Mouse (Mus musculus) thymus, adult 2 months (tissue): ENCODE results near the gene Plpp6. TPM values are rescaled to one million over a fixed set of nuclear protein-coding genes. Genes with fewer than 3 reads are reported as not detected.
"Not testable (repeated sequence)": the region's sequence is repeated elsewhere in the genome, so short reads cannot be mapped to it uniquely, and the experiment has no call there.

ENCODE experiments used
- DNase-seq: peaks from one replicate; pipeline ENCODE4 v3.0.0; 2021
- H3K27ac ChIP-seq: fragments of 200-500 bp; 2 replicates; pipeline ENCODE4 v1.5.1; 2012; ENCODE audit warnings: low read length, control low read depth; ENCODE audit not compliant: control insufficient read depth, insufficient read depth
- H3K27me3 ChIP-seq: fragments of 200-500 bp; 2 replicates; pipeline ENCODE4 v1.6.1; 2012; ENCODE audit warnings: mild to moderate bottlenecking, low read length, moderate library complexity, mixed read lengths; ENCODE audit not compliant: control insufficient read depth, insufficient read depth
- H3K36me3 ChIP-seq: fragments of 200-500 bp; 2 replicates; pipeline ENCODE4 v1.6.1; 2012; ENCODE audit warnings: mild to moderate bottlenecking, low read length, moderate library complexity; ENCODE audit not compliant: control insufficient read depth, insufficient read depth
- H3K4me1 ChIP-seq: fragments of 200-500 bp; replicated peaks from 2 replicates; pipeline ENCODE4 v1.6.1; 2012; ENCODE audit warnings: low read length; ENCODE audit not compliant: control insufficient read depth, insufficient read depth
- H3K4me3 ChIP-seq: fragments of 200-500 bp; 2 replicates; pipeline ENCODE4 v1.5.1; 2012; ENCODE audit warnings: mild to moderate bottlenecking, low read length, control low read depth, moderate library complexity; ENCODE audit not compliant: control insufficient read depth, insufficient read depth
- CTCF ChIP-seq: fragments of 200-500 bp; IDR thresholded peaks from 2 replicates; pipeline ENCODE4 v1.5.1; 2012; ENCODE audit warnings: mild to moderate bottlenecking, control low read depth, low read length, moderate library complexity, borderline replicate concordance; ENCODE audit not compliant: control insufficient read depth, poor library complexity, insufficient read depth; ENCODE audit errors: extremely low read depth
- POLR2A ChIP-seq: fragments of 200-500 bp; IDR thresholded peaks from 2 replicates; pipeline ENCODE4 v1.6.1; 2012; ENCODE audit warnings: mild to moderate bottlenecking, low read length, control low read depth, moderate library complexity; ENCODE audit not compliant: control insufficient read depth, poor library complexity, insufficient read depth; ENCODE audit errors: extremely low read depth
- WGBS: fragments of 180-500 bp; shearing (Covaris S2); methylation state at CpG from one replicate; pipeline ENCODE4 v1.1.7; 2018; 5-methylcytosine and 5-hydroxymethylcytosine counted together
- polyA plus RNA-seq: library from polyadenylated mRNA; depleted of rRNA; stranded (reverse); fragments of >200 nt; gene quantifications from 2 replicates; pipeline ENCODE4 v1.2.3, GENCODE M21; 2012

Gene Plpp6
- polyA plus RNA-seq, 1 experiment = 12.0 TPM

DNA sequence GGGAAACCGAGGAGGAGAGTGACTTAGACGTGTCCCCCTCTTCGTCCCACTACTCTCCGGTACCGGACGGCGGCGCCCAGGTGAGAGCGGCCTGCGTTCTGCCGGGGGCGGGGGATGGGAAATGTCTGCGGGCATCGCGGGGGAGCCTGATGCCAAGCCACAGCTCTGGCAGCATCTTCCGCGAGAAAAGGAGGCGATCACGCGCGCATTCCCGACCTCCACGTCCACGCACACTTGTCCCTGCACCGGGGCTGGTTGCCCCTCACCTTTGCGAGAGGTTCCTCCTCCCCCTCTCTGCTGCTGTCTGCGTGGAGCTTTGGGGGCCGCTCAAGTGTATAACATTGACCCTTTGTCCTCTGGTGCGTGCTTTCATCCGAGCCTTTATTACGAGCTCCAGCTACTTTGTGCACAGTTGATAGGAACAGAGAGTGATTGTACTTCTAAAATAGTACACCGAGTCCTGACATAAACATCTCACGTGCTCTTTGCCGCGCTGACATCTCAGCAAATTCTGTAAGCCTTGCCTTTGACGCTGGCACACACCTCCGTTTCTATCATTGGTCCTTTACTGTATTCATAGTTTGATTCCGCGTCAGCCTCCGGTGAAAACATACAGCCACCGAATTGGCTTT lies 27.0 kb downstream of the Plpp6 start:
- Histone ChIP-seq H3K27ac (no peak overlapping the region), H3K4me3 (peak overlapping the region; percentile 77), H3K27me3 (no peaks in the 10 kb centered on the region), H3K36me3 (peaks cover 13% of the 10 kb centered on the region), H3K4me1 (peaks cover 10% of the 10 kb centered on the region)
- no peak for DNase-seq
- under 1% methylated on average over 41 of the region's 41 CpGs for WGBS
- no peak for TF ChIP-seq POLR2A
- TF ChIP-seq CTCF = no peak

DNA sequence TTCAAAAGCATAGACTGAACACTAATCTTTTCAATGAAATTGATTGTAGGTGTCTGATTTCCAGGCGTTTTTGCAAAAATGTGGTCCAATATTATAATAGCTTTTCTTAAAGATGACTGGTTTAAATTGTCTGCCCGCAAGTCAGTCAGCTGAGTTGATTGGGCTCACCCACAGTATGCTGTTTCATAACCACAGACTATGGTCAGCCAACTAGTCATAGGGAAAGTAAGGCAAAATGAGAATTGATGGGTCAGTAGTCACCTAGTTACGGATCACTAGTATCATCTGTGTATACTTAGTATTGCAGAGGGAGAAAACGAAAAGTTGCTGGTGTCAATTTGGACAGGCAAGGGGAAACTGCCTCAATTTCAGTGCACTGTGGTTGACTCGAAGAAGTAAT lies 27.6 kb downstream of the Plpp6 start:
- DNase-seq = no peak
- Histone ChIP-seq H3K27me3 (no peaks in the 10 kb centered on the region), H3K4me3 (no peak overlapping the region), H3K4me1 (peaks cover 10% of the 10 kb centered on the region), H3K36me3 (peaks cover 20% of the 10 kb centered on the region), H3K27ac (no peak overlapping the region)
- 67% methylated on average over 5 of the region's 5 CpGs for WGBS
- TF ChIP-seq POLR2A (no peak), CTCF (no peak)

DNA sequence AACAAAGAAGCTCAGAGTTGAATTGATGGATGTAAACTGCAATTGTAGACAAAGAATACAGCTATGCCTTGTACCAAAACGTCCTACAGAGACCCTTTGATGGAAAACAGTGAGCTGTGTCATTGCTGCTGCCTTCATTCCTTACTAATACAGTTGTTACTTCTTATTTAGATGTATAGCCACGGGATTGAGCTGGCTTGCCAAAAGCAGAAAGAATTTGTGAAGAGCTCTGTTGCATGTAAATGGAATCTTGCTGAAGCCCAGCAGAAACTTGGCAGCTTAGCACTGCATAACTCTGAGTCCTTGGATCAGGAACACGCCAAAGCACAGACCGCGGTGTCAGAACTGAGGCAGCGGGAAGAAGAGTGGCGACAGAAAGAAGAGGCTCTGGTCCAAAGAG lies 31.1 kb downstream of the Plpp6 start:
- Histone ChIP-seq H3K4me1 (peaks cover 7% of the 10 kb centered on the region), H3K27ac (no peak overlapping the region), H3K36me3 (peaks cover 27% of the 10 kb centered on the region), H3K27me3 (no peaks in the 10 kb centered on the region), H3K4me3 (no peak overlapping the region)
- 90% methylated on average over 7 of the region's 7 CpGs for WGBS
- DNase-seq = no peak
- TF ChIP-seq POLR2A (no peak), CTCF (no peak)

DNA sequence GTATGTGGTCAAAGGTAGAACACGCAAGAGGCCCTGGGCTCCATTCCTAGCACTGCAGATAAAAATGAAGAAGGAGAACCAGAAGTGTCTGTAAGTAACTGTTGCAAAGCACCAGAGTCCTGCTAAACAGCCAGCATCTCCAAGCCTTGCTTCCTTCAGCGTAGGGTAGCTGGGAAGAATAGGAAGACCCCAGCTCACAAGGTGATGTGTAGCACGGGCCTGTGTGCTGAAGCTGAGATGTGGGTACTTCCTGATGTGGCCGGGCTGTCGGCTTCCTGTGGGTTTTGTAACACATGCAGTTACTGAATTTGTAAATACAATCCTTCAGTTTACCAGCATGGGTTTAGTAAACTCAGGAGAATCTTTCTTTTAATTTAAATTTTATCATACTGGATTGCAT lies 31.6 kb downstream of the Plpp6 start:
- H3K4me1 ChIP-seq = peaks cover 7% of the 10 kb centered on the region
- no peak overlapping the region for H3K27ac ChIP-seq
- 37% methylated on average over 5 of the region's 5 CpGs for WGBS
- H3K27me3 ChIP-seq = no peaks in the 10 kb centered on the region
- TF ChIP-seq POLR2A = no peak
- no peak for TF ChIP-seq CTCF
- no peak overlapping the region for H3K4me3 ChIP-seq
- no peak for DNase-seq
- peaks cover 31% of the 10 kb centered on the region for H3K36me3 ChIP-seq

DNA sequence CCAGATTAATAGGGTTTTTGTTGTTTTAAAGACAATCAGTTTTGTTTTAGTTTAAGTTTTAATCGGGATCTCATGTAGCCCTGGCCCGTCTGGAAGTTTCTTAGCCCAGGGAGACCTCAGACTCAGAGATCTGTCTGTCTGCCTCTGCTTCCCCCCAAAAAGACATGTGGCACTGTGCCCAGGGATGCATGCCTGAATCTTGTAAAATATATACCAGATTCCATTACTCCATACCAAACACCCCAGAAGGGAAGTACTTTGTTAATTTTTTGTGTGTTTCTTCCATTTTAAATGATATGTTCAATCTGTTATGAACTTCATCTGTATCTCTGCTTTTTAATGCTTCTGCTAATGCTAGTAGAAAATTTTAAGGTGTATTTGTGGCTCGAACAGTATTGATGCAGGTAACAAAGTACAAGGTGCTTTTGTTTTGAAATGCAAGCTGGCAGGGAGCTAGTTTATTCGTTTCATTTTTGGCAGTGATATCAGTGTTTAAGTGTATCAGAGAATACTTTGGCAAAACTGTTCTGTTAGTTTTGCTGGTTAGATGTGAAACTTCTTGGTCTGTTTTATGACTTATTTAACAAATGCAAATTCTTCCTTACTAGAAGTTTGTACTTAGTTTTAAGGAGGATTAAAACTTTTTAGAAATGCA lies 34.4 kb downstream of the Plpp6 start:
- H3K4me3 ChIP-seq = no peak overlapping the region
- no peak for DNase-seq
- H3K27ac ChIP-seq = no peak overlapping the region
- TF ChIP-seq CTCF (no peak), POLR2A (no peak)
- H3K4me1 ChIP-seq = peaks cover 5% of the 10 kb centered on the region
- WGBS = 97% methylated on average over 4 of the region's 4 CpGs
- H3K27me3 ChIP-seq = no peaks in the 10 kb centered on the region
- H3K36me3 ChIP-seq = peaks cover 43% of the 10 kb centered on the region

DNA sequence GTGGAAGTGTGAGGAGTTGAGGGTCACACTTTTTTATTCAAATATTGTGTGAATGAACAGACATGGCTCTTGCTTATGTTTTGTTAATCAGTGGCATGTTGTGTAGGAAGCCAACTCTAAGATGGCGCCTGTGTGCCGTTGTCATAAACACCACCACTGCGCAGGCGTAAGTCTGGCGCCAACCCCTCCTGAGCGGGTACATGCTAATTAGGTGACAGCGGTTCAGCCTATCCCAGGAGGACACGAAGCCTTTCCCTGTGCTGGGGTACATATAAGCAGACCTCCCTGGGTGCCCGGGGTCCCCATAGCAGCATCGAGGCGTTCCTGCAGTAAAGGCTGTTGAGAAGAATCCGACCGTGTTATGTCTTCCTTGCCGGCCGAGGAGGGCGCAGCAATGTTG lies 36.6 kb downstream of the Plpp6 start:
- WGBS = 98% methylated on average over 16 of the region's 16 CpGs
- H3K4me3 ChIP-seq, H3K27me3 ChIP-seq, H3K4me1 ChIP-seq, H3K27ac ChIP-seq, DNase-seq: not testable (repeated sequence)
- H3K36me3 ChIP-seq = peaks cover 35% of the 10 kb centered on the region
